Mouse (Mus musculus): Measurements from ENCODE around the gene Ccdc62. TPM values are rescaled to one million over a fixed set of nuclear protein-coding genes. Genes with fewer than 3 reads are reported as not detected.

The Ccdc62 gene
- polyA plus RNA-seq, 1 experiment = 5.4 TPM

GRCm38 (mm10) chr5:124012885-124013284 is 82.4 kb downstream of the Ccdc62 start:
- TF ChIP-seq CTCF (IDR thresholded peaks at IDR 0.05; ENCODE audit: extremely low read depth, insufficient read depth, low read length) = no peak
- Histone ChIP-seq H3K4me3 (ENCODE audit: insufficient read depth, low read length) (no peak overlapping the region), H3K4me1 (ENCODE audit: control insufficient read depth, insufficient read depth, low read length) (peaks cover 37% of the 10 kb centered on the region), H3K27ac (ENCODE audit: insufficient read depth, low read length) (no peak overlapping the region)

- TF ChIP-seq POLR2A (IDR thresholded peaks at IDR 0.05; ENCODE audit: extremely low read depth, insufficient read depth, low read length) (no peak), CTCF (IDR thresholded peaks at IDR 0.05; ENCODE audit: extremely low read depth, insufficient read depth, low read length) (no peak)
- peak overlapping the region; percentile 32; the same call in 1 of the 2 replicates for H3K27ac ChIP-seq (ENCODE audit: insufficient read depth, low read length)
- H3K4me3 ChIP-seq (ENCODE audit: insufficient read depth, low read length) = no peak overlapping the region
- peaks cover 40% of the 10 kb centered on the region for H3K4me1 ChIP-seq (ENCODE audit: control insufficient read depth, insufficient read depth, low read length)
Observed at GRCm38 (mm10) chr5:124013747-124014146, 83.3 kb downstream of the Ccdc62 start.

- TF ChIP-seq CTCF (IDR thresholded peaks at IDR 0.05; ENCODE audit: extremely low read depth, insufficient read depth, low read length) = no peak
- TF ChIP-seq POLR2A (IDR thresholded peaks at IDR 0.05; ENCODE audit: extremely low read depth, insufficient read depth, low read length) = no peak
- Histone ChIP-seq H3K27ac (ENCODE audit: insufficient read depth, low read length) (peak overlapping the region; percentile 32; the same call in 1 of the 2 replicates), H3K4me1 (ENCODE audit: control insufficient read depth, insufficient read depth, low read length) (peaks cover 40% of the 10 kb centered on the region), H3K4me3 (ENCODE audit: insufficient read depth, low read length) (no peak overlapping the region)
Observed at GRCm38 (mm10) chr5:124014180-124014579, 83.7 kb downstream of the Ccdc62 start.

- no peak for TF ChIP-seq POLR2A (IDR thresholded peaks at IDR 0.05; ENCODE audit: extremely low read depth, insufficient read depth, low read length)
- TF ChIP-seq CTCF (IDR thresholded peaks at IDR 0.05; ENCODE audit: extremely low read depth, insufficient read depth, low read length) = no peak
- H3K4me1 ChIP-seq (ENCODE audit: control insufficient read depth, insufficient read depth, low read length) = peaks cover 38% of the 10 kb centered on the region
Observed at GRCm38 (mm10) chr5:124014791-124015251, 84.3 kb downstream of the Ccdc62 start.

GRCm38 (mm10) chr5:124015727-124016126 is 85.2 kb downstream of the Ccdc62 start:
- TF ChIP-seq POLR2A (IDR thresholded peaks at IDR 0.05; ENCODE audit: extremely low read depth, insufficient read depth, low read length) = no peak
- no peak for TF ChIP-seq CTCF (IDR thresholded peaks at IDR 0.05; ENCODE audit: extremely low read depth, insufficient read depth, low read length)
- H3K27ac ChIP-seq (ENCODE audit: insufficient read depth, low read length) = no peak overlapping the region
- peaks cover 38% of the 10 kb centered on the region for H3K4me1 ChIP-seq (ENCODE audit: control insufficient read depth, insufficient read depth, low read length)
- H3K4me3 ChIP-seq (ENCODE audit: insufficient read depth, low read length) = no peak overlapping the region

More at GRCm38 (mm10) chr5:124014791-124015251, 84.3 kb downstream of the Ccdc62 start:
- peak overlapping the region; percentile 24; the same call in 1 of the 2 replicates for H3K27ac ChIP-seq (ENCODE audit: insufficient read depth, low read length)
- H3K4me3 ChIP-seq (ENCODE audit: insufficient read depth, low read length) = no peak overlapping the region

- Histone ChIP-seq H3K27ac (ENCODE audit: insufficient read depth, low read length) (no peak overlapping the region), H3K4me1 (ENCODE audit: control insufficient read depth, insufficient read depth, low read length) (peaks cover 35% of the 10 kb centered on the region), H3K4me3 (ENCODE audit: insufficient read depth, low read length) (no peak overlapping the region)
- no peak for TF ChIP-seq CTCF (IDR thresholded peaks at IDR 0.05; ENCODE audit: extremely low read depth, insufficient read depth, low read length)
- TF ChIP-seq POLR2A (IDR thresholded peaks at IDR 0.05; ENCODE audit: extremely low read depth, insufficient read depth, low read length) = no peak
Observed at GRCm38 (mm10) chr5:124016291-124016821, 85.9 kb downstream of the Ccdc62 start.

GRCm38 (mm10) chr5:124017941-124018340 is 87.5 kb downstream of the Ccdc62 start:
- no peak overlapping the region for H3K4me3 ChIP-seq (ENCODE audit: insufficient read depth, low read length)
- peak overlapping the region; percentile 30 for H3K27ac ChIP-seq (ENCODE audit: insufficient read depth, low read length)
- peaks cover 26% of the 10 kb centered on the region for H3K4me1 ChIP-seq (ENCODE audit: control insufficient read depth, insufficient read depth, low read length)
- no peak for TF ChIP-seq CTCF (IDR thresholded peaks at IDR 0.05; ENCODE audit: extremely low read depth, insufficient read depth, low read length)
- no peak for TF ChIP-seq POLR2A (IDR thresholded peaks at IDR 0.05; ENCODE audit: extremely low read depth, insufficient read depth, low read length)

GRCm38 (mm10) chr5:124018651-124019050 is 88.2 kb downstream of the Ccdc62 start:
- no peak overlapping the region for H3K4me3 ChIP-seq (ENCODE audit: insufficient read depth, low read length)
- TF ChIP-seq POLR2A (IDR thresholded peaks at IDR 0.05; ENCODE audit: extremely low read depth, insufficient read depth, low read length) = no peak
- TF ChIP-seq CTCF (IDR thresholded peaks at IDR 0.05; ENCODE audit: extremely low read depth, insufficient read depth, low read length) = no peak
- H3K4me1 ChIP-seq (ENCODE audit: control insufficient read depth, insufficient read depth, low read length) = peaks cover 22% of the 10 kb centered on the region
- H3K27ac ChIP-seq (ENCODE audit: insufficient read depth, low read length) = peak overlapping the region; percentile 30

Other genes starting within 250 kb of the Ccdc62 start
- 78.2 and 86.5 TPM in 2 replicates for gene Clip1, start 246.1 kb upstream of the Ccdc62 start, polyA plus RNA-seq (2012; rRNA removed)
- 42.6 and 47.3 TPM in 2 replicates for gene Zcchc8, start 209.6 kb upstream of the Ccdc62 start, polyA plus RNA-seq (2012; rRNA removed)
- gene Rsrc2, start 181.3 kb upstream of the Ccdc62 start, polyA plus RNA-seq (2012; rRNA removed) = 81.9 and 92.7 TPM in 2 replicates
- gene Kntc1, start 181.0 kb upstream of the Ccdc62 start, polyA plus RNA-seq (2012; rRNA removed) = 0.74 and 1.0 TPM in 2 replicates
- 0.04 and 0.06 TPM in 2 replicates for gene Hcar2, start 65.2 kb upstream of the Ccdc62 start, polyA plus RNA-seq (2012; rRNA removed)
- 1.1 TPM in 2 replicates for gene Hcar1, start 50.7 kb upstream of the Ccdc62 start, polyA plus RNA-seq (2012; rRNA removed)
- 46.1 and 54.1 TPM in 2 replicates for gene Denr, start 23.5 kb upstream of the Ccdc62 start, polyA plus RNA-seq (2012; rRNA removed)
- 1.0 and 1.8 TPM in 2 replicates for gene Gm43518, start 3.3 kb upstream of the Ccdc62 start, polyA plus RNA-seq (2012; rRNA removed)
- 42.1 and 46.6 TPM in 2 replicates for gene Hip1r, start 42.9 kb downstream of the Ccdc62 start, polyA plus RNA-seq (2012; rRNA removed)
- 48.4 and 48.7 TPM in 2 replicates for gene Vps37b, start 101.6 kb downstream of the Ccdc62 start, polyA plus RNA-seq (2012; rRNA removed)
- gene Abcb9, start 165.1 kb downstream of the Ccdc62 start, polyA plus RNA-seq (2012; rRNA removed) = 35.5 and 37.8 TPM in 2 replicates
- 43.2 and 45.1 TPM in 2 replicates for gene Ogfod2, start 181.6 kb downstream of the Ccdc62 start, polyA plus RNA-seq (2012; rRNA removed)
- gene Arl6ip4, start 185.4 kb downstream of the Ccdc62 start, polyA plus RNA-seq (2012; rRNA removed) = 72.5 and 78.9 TPM in 2 replicates